Mouse (Mus musculus) B cell, adult 2 months (primary cell): ENCODE measurements around the gene Rsl24d1.
"Not testable (repeated sequence)": the region's sequence is repeated elsewhere in the genome, so short reads cannot be mapped to it uniquely, and the experiment has no call there.

Source experiments
- DNase-seq, 2 experiments: peaks; one replicate each; pipeline ENCODE4 v3.0.0; 2022

The Rsl24d1 gene

GRCm38 (mm10) chr9:73112919-73113906, at the start of gene Rsl24d1:
Gene Rsl24d1, plus strand, starts transcription at chr9:73113426.
- DNase-seq: peak; percentile 83 to 85

GRCm38 (mm10) chr9:73063621-73064290, 49.5 kb upstream of the Rsl24d1 start:
- DNase-seq: no peak

- DNase-seq: no peak
Measured at GRCm38 (mm10) chr9:73067086-73067485, 46.1 kb upstream of the Rsl24d1 start.

- DNase-seq: no peak
Measured at GRCm38 (mm10) chr9:73068230-73068679, 45.0 kb upstream of the Rsl24d1 start.

- DNase-seq: no peak
Measured at GRCm38 (mm10) chr9:73068688-73069087, 44.5 kb upstream of the Rsl24d1 start.

- no peak for DNase-seq
Measured at GRCm38 (mm10) chr9:73070971-73071659, 42.1 kb upstream of the Rsl24d1 start.

- DNase-seq: no peak
Measured at GRCm38 (mm10) chr9:73072426-73072825, 40.8 kb upstream of the Rsl24d1 start.

- DNase-seq: no peak
Measured at GRCm38 (mm10) chr9:73073169-73073568, 40.1 kb upstream of the Rsl24d1 start.

GRCm38 (mm10) chr9:73079349-73079748, 33.9 kb upstream of the Rsl24d1 start:
- not testable (repeated sequence) for DNase-seq

GRCm38 (mm10) chr9:73079801-73080325, 33.4 kb upstream of the Rsl24d1 start:
- DNase-seq: no peak

- no peak for DNase-seq
Measured at GRCm38 (mm10) chr9:73082291-73083000, 30.8 kb upstream of the Rsl24d1 start.

GRCm38 (mm10) chr9:73083956-73084355, 29.3 kb upstream of the Rsl24d1 start:
- DNase-seq: no peak

- DNase-seq: no peak
Measured at GRCm38 (mm10) chr9:73085845-73086244, 27.4 kb upstream of the Rsl24d1 start.

GRCm38 (mm10) chr9:73087121-73087520, 26.1 kb upstream of the Rsl24d1 start:
- no peak for DNase-seq

GRCm38 (mm10) chr9:73087581-73087980, 25.6 kb upstream of the Rsl24d1 start:
- DNase-seq: no peak

- DNase-seq: peak in 1 of 2 experiments; percentile 8
Measured at GRCm38 (mm10) chr9:73089222-73089920, 23.9 kb upstream of the Rsl24d1 start.

GRCm38 (mm10) chr9:73090121-73090520, 23.1 kb upstream of the Rsl24d1 start:
- no peak for DNase-seq

- DNase-seq: peak; percentile 55 to 59
Measured at GRCm38 (mm10) chr9:73091747-73092146, 21.5 kb upstream of the Rsl24d1 start.

GRCm38 (mm10) chr9:73094580-73094979, 18.6 kb upstream of the Rsl24d1 start:
- no peak for DNase-seq

GRCm38 (mm10) chr9:73097898-73098297, 15.3 kb upstream of the Rsl24d1 start:
- DNase-seq: no peak

- DNase-seq: no peak
Measured at GRCm38 (mm10) chr9:73101536-73101935, 11.7 kb upstream of the Rsl24d1 start, which contains the start of gene Khdc3. Gene Khdc3, plus strand, starts transcription at chr9:73101836.
